Mouse (Mus musculus): ENCODE results near the gene Apoh.

Apoh gene

DNA sequence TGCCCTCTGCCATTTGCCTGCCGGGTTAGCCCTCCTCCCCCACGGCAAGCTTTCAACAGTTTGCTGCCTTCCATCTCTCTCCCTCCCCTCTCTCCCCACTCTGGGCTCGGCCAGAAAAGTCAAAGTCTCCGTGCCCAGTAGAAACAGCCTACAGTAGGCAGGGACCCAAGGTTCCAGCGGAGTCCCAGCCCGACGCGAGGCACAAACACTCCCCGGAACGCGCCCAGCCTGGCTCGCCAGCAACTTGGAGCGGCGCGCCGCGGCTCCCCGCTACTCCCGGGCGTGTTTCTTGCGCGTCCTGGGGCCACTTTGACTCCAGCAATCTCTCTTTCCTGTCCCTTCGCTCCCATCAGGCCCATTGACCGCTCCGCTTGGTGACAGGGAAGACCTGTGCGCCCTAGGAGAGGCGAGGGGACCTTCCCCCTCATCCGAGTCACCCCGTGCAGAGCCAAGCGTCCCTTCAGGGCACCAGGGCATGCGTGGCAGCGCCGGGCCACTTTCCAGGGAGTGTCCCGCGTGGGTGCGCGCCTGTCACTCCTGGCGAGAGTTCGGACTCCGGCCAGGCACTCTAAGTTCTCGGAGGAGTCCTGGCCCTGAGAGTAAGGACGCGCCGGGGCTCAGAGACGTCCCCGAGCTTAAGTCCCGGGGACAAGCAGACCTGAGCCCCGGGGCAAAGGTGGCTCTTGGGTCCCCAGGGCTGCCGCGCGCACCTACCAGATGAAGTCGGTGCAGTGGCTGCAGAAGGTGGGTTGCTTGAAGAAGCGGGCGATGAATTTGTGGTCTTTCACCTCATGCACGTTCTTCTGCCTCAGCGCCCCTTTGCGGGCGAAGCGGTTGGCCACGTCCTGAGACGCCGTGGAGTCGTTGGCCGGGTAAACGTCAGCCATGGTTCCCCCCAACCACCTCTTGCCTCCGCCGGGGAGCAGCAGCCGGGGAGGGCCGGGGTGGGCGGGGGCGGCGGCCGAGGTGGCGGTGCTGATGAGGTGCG, at the start of gene Apoh:
Gene Apoh, plus strand, starts transcription at position 574 of the 988 bp plus-strand sequence.
- peak; percentile 30 to 38 for DNase-seq (ENCODE audit: low spot score in 2 of 2)

DNA sequence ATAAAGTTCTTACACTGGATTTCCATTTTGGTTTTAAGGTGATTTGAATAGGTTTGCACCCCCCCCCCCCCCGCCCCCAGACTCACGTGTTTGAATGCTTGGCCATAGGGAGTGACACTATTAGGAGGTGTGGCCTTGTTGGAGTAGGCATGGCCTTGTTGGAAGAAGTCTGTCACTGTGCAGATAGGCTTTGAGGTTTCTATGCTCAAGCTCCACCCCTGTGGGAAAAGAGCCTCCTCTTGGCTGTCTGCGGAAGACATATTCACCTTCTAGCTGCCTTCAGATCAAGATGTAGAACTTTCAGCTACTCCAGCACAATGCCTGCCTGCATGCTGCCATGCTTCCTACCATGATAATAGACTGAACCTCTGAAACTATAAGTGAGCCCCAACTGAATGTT, 49.3 kb upstream of the Apoh start:
- no peak for DNase-seq (ENCODE audit: low spot score in 2 of 2)

DNA sequence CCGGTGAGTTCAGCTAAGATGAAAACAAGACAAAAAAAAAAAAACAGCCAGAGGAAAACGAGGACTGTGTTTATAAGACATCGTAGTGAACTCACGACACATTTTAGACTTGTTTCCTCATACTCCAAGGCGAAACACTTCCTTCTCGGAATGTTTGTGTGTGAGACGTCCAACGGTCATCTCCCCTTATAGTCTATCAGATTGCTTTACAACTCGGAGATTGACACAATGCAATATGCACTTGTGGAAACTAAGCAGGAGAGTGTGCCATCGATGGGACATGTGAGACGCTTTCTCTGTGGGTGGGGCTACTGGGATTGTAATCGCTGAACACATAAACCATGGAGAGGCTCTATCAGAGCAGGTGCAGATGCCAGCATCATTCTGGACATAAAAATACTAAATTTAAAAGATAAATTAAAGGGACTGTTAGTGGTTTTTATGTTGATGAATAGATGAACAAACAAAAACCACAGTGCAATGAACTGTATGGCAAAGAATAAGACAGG, 48.8 kb upstream of the Apoh start:
- no peak for DNase-seq (ENCODE audit: low spot score in 2 of 2)

DNA sequence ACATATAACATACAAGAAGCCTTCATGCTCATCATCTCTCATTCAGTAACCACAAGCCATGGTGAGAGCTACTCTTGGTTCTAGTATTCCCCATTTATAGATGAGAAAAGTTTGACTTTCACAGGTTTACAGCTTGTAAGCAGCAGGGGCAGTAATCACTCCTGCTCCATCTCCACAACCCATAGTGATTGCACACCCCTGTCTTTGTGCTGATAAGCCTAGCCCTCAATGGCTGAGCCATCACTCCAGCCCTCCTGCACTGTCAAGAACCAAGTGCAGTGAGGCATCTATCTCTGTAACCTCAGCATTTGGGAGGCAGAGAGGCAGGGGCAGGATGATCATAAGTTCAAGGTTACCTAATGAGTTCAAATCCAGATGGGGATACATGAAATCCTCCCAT, 47.8 kb upstream of the Apoh start:
- DNase-seq (ENCODE audit: low spot score in 2 of 2) = no peak

DNA sequence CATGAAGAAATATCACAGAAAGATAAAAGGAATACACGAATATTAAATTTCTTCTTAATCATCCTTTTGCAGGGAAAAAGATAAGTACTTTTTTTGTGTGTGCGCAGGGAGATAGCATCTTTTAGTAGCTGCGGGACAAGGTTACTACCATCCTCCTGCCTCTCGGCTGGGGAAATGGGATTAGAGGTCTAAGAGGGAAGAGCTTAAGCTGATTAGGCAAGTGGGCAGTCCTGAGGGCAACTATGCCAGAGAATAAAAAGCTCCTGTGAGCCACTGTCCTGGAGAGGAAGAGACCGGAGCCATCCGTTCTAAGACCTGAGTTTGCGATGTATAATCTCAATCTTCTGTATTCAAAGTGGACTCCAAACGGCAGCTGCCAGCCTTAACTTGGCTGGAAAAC, 45.2 kb upstream of the Apoh start:
- no peak for DNase-seq (ENCODE audit: low spot score in 2 of 2)

DNA sequence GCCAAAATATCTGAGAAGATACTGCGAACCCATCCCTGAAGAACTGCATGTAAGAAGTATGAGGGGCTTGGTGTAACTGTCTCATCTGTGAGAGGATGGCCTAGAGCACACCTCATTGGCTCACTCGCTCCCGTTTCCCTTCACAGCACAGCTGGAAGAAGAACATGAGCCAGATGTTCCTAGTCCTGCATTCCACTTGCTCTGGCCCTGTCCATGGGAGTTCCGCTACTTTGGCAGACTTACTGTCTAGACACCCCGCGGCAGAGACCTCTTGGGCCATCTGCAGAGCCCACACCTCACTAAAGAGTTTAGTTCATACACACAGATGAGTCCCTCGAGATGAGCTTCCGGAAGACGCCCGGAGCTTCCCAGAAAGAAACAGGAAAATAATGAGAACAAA, 43.2 kb upstream of the Apoh start:
- no peak for DNase-seq (ENCODE audit: low spot score in 2 of 2)

DNA sequence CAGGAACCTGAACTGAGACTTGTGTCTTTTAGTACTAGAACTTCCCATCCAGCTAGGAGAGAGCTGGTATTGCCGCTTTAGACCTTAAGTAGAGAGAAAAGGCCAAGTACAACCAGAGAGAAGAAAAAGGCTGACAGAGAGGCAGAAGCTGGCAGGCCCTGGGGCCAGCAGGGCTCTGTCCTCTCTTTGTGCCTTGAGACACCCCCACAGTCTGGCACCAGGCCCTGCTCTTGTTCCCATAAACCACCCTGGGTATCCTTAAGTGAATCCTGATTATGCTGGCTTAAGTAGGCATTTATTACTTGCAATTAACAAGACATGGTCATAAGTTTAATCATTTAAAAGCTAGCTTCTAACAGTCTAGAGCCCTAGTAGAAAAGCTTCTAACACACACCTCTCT, 42.7 kb upstream of the Apoh start:
- DNase-seq (ENCODE audit: low spot score in 2 of 2) = no peak

DNA sequence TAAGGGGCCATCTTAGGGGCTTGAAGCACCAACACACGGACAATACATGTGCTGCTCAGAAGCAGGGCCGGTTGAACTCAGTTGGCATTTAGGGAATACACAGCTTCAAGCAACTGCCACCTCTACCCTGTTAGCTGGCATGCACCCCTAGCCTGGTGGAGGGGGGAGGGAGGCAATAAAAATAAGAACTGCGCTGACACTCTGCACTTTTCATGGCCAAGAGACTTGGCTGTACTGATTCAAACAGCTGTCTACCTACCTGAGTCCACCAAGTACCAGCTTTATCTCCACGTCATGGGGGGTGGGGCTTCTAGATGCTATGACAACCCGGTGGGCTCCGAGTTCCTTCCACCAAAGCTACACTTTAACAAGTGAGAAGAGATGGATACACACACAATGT, 42.1 kb upstream of the Apoh start:
- DNase-seq (ENCODE audit: low spot score in 2 of 2) = no peak

DNA sequence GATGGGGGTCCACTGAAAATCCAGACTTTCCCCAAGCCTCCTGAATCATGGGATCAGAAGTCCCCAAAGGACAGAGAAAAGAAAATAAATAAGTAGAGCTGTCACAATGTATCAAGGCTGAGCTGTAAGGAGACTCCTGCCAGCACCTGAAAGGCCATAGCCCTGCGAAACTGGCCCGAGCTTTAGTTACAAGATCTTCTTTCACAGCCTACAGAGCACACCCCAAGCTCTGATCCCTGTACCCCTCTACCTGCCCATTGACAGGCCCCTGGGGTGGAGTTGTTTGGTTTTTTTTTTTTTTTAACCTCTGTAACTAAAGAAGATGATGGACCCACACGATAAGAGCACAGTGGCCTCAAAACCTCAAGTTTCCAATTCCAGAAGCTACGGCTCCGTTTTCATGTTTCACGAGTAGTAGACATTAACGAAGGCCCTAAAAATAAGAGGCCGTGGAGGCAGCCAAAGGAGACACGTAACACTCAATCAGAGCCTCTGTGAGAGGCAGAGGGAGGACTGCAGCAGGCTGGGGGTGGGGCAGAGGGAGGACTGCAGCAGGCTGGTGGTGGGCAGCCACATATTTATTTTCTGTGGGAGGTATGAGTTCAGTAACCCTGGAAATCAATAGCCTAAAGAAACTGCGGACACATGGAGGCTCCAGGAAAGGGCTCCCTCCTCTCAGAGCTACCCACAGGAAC, 41.2 kb upstream of the Apoh start:
- DNase-seq (ENCODE audit: low spot score in 2 of 2) = no peak

DNA sequence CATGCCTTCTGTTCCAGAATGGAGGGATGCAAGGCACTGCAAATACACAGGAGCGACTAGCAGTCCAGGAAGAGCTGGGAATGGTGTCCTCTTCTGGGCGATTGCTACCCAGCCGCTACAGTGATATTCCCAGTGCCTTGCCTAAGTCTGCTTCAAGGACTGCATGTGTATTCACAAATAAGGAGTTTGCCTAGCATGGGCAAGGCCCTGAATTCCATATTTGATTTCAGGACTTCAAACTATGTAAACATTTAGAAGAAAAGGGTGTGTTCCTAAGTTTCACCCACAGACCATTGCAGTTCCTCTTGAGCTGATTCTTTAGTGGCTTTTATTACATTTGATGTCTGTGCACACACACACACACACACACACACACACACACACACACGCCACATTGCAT, 39.4 kb upstream of the Apoh start:
- DNase-seq (ENCODE audit: low spot score in 2 of 2) = no peak

DNA sequence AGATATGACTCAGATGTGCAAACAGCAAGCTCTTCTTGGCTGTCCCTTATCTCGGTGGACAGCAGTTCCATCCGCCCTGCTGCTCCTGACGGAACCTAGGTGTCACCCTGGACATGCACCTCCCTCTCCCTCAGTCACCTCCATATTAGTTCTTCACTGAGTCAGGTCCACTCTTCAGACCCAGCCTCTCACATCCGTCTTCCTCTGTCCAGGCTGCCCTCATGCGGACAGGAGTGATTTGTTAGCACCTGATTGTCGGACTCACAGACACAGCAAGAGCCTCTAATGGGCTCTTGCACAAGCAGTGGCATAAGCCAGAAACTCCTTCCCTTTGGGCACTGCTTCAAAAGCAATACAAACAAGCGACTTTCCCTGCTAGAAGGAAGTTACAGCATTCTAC, 35.9 kb upstream of the Apoh start:
- no peak for DNase-seq (ENCODE audit: low spot score in 2 of 2)

DNA sequence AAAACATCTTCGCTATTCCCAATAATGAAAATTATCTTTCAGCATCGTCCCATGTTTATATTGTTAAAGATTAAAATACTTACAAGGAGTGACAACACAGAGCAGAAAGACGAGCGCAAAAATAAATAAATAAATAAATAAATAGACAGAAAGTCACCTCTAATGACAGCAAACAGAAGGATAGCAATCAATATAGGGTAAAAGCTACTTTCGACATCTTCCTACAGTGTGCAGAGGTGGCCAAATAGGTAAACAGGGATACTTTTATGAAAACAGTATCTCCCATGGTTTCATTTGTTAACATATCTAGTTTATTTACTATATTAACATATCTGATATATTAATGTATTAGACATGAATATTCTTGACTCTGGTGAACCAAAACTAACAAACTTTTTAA, 34.9 kb upstream of the Apoh start:
- DNase-seq (ENCODE audit: low spot score in 2 of 2) = no peak

DNA sequence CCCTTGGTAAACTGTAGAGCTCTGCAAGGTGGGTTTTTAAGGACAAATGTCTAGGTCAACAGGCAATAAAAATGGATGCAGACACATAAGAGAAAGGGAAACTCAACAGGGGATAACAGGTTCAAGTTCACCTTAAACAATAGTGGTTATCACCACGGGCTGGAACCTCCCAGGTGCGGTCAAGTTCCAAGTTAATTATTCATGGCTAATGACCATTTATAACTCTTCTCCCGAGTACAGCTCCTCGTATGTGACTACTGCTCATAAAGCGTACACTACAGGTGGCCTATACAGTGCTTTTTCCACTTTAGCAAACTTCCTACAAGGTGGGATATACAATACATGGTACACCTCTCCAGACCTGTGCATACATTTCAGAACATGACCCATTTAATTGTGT, 33.4 kb upstream of the Apoh start:
- DNase-seq (ENCODE audit: low spot score in 2 of 2) = no peak

DNA sequence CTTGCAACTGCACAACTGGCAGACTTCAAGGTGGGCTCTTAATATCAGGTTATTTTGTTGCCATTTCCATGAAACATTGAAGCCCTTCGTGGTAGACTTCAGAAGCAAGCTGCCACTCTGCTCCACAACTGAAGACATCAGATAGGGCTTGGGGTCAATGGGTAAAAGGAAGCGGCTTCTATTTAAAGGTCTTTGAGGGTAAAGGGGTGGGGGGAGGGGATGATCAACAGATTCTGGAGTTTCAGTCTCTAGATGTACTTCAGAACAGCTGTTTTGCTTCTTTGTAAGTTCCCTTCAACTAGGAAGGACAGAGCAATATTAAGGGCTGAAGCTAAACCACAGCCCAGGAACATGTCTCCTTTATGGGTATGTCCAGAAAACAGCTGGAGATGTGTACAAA, 31.2 kb upstream of the Apoh start:
- DNase-seq (ENCODE audit: low spot score in 2 of 2) = no peak

DNA sequence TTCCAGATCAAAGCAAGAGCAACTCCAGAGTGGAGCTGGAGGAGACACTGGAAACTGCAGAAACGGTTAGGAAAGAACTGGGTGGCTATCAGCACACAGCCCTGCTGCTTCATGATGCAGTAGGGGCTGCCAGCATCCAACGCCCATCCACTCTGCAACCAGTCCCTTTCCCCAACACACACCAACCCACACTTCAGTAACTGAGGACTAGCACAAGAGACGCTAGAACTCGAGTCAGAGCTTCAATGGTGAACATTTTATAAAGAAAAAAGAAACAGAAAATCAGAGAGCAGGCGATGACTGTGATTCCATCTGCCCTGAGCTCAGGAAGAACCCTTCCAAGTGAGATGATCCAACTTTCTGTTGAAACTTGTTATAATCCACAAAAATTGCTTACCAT, 30.6 kb upstream of the Apoh start:
- DNase-seq (ENCODE audit: low spot score in 2 of 2) = no peak

DNA sequence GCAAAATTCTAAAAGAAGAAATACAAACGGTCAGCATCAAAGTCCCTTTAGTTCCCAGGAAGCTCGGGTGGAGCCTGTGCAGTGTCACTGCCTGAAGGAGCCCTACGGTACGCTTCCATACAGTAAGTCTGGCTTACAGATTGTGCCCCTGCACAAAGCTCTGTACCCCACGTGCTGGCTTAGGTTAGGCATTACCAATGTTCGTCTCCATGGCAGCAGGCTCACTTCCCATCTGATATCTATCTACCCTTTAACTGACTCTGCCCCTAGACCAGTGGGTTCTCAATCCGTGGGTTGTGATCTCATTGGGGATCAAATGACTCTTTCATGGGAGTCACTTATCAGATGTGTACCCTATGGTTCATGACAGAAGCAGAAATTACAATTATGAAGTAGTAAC, 27.4 kb upstream of the Apoh start:
- no peak for DNase-seq (ENCODE audit: low spot score in 2 of 2)

DNA sequence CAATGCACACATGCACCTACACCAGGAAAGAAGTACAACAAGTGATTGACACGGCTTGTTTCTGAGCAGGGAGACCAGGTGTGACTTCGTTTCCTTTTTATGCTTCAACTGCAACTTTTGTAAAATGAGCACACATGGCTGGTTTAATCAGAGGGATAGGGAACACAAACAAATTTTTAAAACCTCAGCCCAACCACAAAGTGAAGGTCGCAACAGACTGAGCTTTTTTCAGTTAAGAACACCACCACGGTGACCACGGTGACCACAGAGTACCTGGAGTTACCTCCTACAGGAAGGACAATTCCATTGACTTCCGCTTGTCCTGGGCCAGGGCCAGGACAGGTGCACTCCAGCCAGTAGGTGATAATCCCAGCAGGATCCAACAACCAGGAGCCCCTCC, 25.3 kb upstream of the Apoh start:
- no peak for DNase-seq (ENCODE audit: low spot score in 2 of 2)

DNA sequence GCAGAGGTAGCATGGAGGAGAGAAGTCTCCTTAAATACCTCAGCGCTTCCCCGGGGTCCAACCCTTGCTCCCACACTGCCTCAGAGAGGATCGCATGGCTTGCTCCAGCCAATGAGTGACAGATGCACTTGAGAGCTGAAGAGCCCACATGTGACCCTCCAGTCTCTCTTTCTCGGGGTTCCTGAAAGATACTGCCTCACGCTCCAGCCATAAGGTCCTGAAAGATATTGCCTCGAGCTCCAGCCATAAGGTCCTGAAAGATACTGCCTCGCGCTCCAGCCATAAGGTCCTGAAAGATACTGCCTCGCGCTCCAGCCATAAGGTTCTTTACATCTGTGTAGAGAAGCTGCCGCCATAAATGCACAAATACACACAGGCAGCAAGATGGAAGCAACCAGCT, 24.0 kb upstream of the Apoh start:
- no peak for DNase-seq (ENCODE audit: low spot score in 2 of 2)

DNA sequence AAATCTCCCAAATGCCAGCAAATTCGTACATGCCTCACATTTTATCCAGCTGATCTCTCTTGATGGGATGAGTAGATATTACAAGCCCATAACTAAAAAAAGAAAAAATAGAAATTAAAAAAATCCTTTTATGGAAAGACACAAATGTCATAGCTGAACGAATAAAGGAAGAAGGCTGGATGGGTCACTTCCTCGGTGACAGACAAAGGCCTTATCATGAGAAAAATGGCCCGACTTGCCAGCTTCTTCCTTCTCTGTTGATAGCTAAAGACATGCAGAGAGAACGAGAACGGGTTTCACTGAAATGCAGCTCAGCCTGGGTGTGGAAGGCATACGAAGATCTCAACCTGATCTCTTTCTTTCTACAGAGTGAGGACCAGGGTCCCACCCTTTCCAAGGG, 22.6 kb upstream of the Apoh start:
- DNase-seq (ENCODE audit: low spot score in 2 of 2) = no peak

DNA sequence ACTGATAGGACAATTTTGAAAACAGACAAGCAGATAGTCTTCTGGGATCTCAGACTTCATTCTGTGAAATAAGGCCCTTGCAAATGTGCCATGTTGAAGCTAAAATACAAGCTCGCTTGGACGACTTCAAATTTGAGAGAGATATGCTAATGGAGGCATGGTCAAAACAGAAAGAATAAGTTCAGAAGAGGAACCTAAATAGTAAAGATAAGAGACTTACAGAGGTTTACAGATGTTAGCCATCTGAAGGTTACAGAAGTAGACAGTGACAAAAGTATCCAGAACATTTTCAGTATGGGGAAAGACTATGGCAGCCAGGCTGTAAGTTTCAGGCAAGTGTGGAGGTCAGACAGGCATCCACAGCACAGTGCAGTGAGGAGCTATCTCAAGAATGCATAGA, 21.0 kb upstream of the Apoh start:
- no peak for DNase-seq (ENCODE audit: low spot score in 2 of 2)

DNA sequence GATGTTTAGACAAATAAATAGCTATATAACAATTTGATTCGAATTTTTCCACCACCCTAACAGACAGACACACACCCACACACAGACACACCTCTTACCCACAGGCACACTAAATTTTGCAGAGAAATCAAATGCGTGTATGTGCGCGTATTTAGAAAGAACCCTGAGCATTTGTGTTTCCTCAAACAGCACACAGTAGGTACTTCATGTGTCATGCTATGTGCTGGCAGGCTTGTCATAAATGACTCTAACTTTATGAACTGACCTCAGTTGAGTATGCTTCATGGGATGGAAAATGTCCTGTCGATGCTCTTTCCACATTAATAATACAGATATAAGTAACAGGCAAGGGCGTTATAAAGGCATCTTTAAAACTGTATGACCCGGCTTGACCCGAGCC, 17.2 kb upstream of the Apoh start:
- no peak for DNase-seq (ENCODE audit: low spot score in 2 of 2)

DNA sequence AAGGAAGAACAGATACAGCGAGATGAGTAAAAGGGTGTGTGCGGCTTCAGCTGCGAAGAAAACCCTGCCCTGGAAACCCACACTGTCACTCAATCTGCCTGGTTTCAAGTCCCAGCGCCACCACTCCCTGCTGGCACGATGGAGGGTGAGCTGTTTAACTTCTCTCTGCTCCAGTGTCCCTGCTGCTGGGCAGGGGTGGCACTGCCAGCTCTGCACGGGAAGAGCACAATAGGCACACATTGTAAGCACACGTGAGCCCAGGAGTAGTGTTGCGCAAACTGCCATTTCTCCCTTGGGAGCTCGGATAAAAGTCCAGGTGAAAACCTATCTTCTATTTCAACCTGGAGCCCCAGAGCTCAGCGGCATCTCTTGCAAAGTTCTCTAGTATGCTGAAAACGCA, 12.3 kb upstream of the Apoh start:
- no peak for DNase-seq (ENCODE audit: low spot score in 2 of 2)

DNA sequence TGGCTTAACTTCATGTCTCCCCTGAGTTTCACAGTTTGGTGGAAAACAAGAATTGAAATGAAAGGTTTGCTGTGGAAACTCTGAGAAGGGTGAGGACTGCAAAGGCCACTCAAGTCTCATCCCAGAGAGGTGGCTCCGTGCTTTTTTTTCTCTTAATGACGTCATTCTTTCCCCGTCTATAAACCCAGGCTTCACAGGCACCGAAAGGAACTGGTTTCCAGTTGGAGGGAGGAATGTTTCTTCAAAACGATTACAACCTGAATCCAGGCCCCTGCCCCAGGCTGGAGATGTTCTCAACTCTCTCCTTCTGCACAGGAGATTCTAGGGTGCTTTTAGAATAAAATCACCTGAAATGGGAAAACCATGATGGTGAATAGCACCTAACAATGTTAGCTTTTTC, 10.1 kb upstream of the Apoh start:
- DNase-seq (ENCODE audit: low spot score in 2 of 2) = no peak

Data from cerebellum, postnatal 4 days (tissue).